ENCODE assay signal across 19 mouse cellular contexts in genomic region chr1:40222680-40223079, GRCm38 (mm10). TPM values are rescaled to one million over a fixed set of nuclear protein-coding genes. Genes with fewer than 3 reads are reported as not detected.
DNase-seq lines count a peak whose midpoint lies in the region; ATAC-seq and TF ChIP-seq lines count a peak whose summit lies in the region.
"Had no signal": no experiment of that assay in that cellular context is flagged by ENCODE, and none has a peak within 500 bp of the region (broad histone marks: within the 10 kb centered on the region; RNA-seq: fewer than 3 reads in every experiment).

No protein-coding gene starts in this region.

- no peaks in the 10 kb centered on the region for H3K9me3 ChIP-seq in lung, embryonic 16.5 days (ENCODE audit: control insufficient read depth, low read length)
- H3K9me3 ChIP-seq in heart, embryonic 15.5 days (replicated peaks) = no peaks in the 10 kb centered on the region
- no peaks in the 10 kb centered on the region for H3K9me3 ChIP-seq in midbrain, embryonic 13.5 days
- H3K9me3 ChIP-seq: limb, embryonic 12.5 days; neural tube, embryonic 15.5 days had no signal

- ATAC-seq in lung, embryonic 16.5 days (ENCODE audit: low read depth) = 0 out of 2 replicates have a peak, but pooled peaks have one; percentile 18
- no peak for ATAC-seq in heart, embryonic 15.5 days (replicated peaks; ENCODE audit: insufficient number of reproducible peaks, insufficient read depth, low FRiP score, low read depth)
- ATAC-seq in midbrain, embryonic 13.5 days = no peak
- ATAC-seq: forebrain, embryonic 16.5 days; midbrain, embryonic 16.5 days had no signal

- no peaks in the 10 kb centered on the region for H3K4me1 ChIP-seq in kidney, adult 2 months (ENCODE audit: control insufficient read depth, insufficient read depth, low read length)
- H3K4me1 ChIP-seq in lung, embryonic 16.5 days (replicated peaks; ENCODE audit: control insufficient read depth, insufficient read depth, low read length) = peaks cover 22% of the 10 kb centered on the region
- H3K4me1 ChIP-seq in heart, embryonic 15.5 days (replicated peaks) = peaks cover 33% of the 10 kb centered on the region
- no peaks in the 10 kb centered on the region for H3K4me1 ChIP-seq in midbrain, embryonic 13.5 days (replicated peaks)

- DNase-seq in kidney, adult 2 months = peak; percentile 34
- no peak for DNase-seq in kidney, adult 11 months
- no peak for DNase-seq in lung, adult 18-20 months
- no peak for DNase-seq in layer of hippocampus, adult 11-12 months (ENCODE audit: low spot score)
- DNase-seq: adrenal gland, postnatal 36 days; cerebellum, adult 18-20 months; cerebellum, postnatal 25 days; embryo, embryonic 11 days; right cerebral cortex, postnatal 14 days; spleen, adult 18-20 months; thymus, adult 2 months had no signal

- H3K9ac ChIP-seq in lung, embryonic 16.5 days (ENCODE audit: low read length) = no peak overlapping the region
- no peak overlapping the region for H3K9ac ChIP-seq in heart, embryonic 15.5 days
- H3K9ac ChIP-seq in midbrain, embryonic 13.5 days (replicated peaks) = no peak overlapping the region
- H3K9ac ChIP-seq: limb, embryonic 12.5 days; liver, embryonic 14.5 days; neural tube, embryonic 15.5 days had no signal

- no peaks in the 10 kb centered on the region for H3K27me3 ChIP-seq in kidney, adult 2 months (replicated peaks; ENCODE audit: control insufficient read depth, insufficient read depth, low read length)
- no peaks in the 10 kb centered on the region for H3K27me3 ChIP-seq in lung, embryonic 16.5 days (ENCODE audit: control insufficient read depth, insufficient read depth, low read depth, low read length)
- no peaks in the 10 kb centered on the region for H3K27me3 ChIP-seq in heart, embryonic 15.5 days
- H3K27me3 ChIP-seq in midbrain, embryonic 13.5 days = no peaks in the 10 kb centered on the region
- H3K27me3 ChIP-seq: limb, embryonic 12.5 days; neural tube, embryonic 15.5 days had no signal

- WGBS in kidney, adult 2 months = 51% methylated on average over 8 of the region's 8 CpGs
- WGBS in lung, embryonic 16.5 days = 59% methylated on average over 8 of the region's 8 CpGs
- WGBS in heart, embryonic 15.5 days = 60% methylated on average over 8 of the region's 8 CpGs
- WGBS in midbrain, embryonic 13.5 days = 77% methylated on average over 8 of the region's 8 CpGs

- 0 out of 2 replicates have a peak overlapping the region, but pooled peaks have one; percentile 13 for H3K27ac ChIP-seq in kidney, adult 2 months (ENCODE audit: insufficient read depth, low read depth, low read length)
- H3K27ac ChIP-seq in lung, embryonic 16.5 days (ENCODE audit: low read length) = 0 out of 2 replicates have a peak overlapping the region, but pooled peaks have one; percentile 27
- peak overlapping the region; percentile 66 for H3K27ac ChIP-seq in heart, embryonic 15.5 days
- H3K27ac ChIP-seq in midbrain, embryonic 13.5 days = no peak overlapping the region
- H3K27ac ChIP-seq: limb, embryonic 12.5 days; liver, embryonic 14.5 days; neural tube, embryonic 15.5 days had no signal

- no peak for TF ChIP-seq POLR2A in kidney, adult 2 months (IDR thresholded peaks at IDR 0.05; ENCODE audit: low read depth, low read length)

- no peak overlapping the region for H3K4me3 ChIP-seq in kidney, adult 2 months (ENCODE audit: insufficient read depth, low read depth, low read length)
- H3K4me3 ChIP-seq in lung, embryonic 16.5 days (ENCODE audit: low read length) = no peak overlapping the region
- H3K4me3 ChIP-seq in heart, embryonic 15.5 days = no peak overlapping the region
- H3K4me3 ChIP-seq in midbrain, embryonic 13.5 days (replicated peaks) = no peak overlapping the region
- H3K4me3 ChIP-seq: limb, embryonic 12.5 days; neural tube, embryonic 15.5 days had no signal

- H3K4me2 ChIP-seq in lung, embryonic 16.5 days (ENCODE audit: low read depth, low read length) = no peak overlapping the region
- H3K4me2 ChIP-seq in heart, embryonic 15.5 days = peak overlapping the region; percentile 28; the same call in 1 of the 2 replicates
- H3K4me2 ChIP-seq in midbrain, embryonic 13.5 days (replicated peaks) = no peak overlapping the region
- H3K4me2 ChIP-seq: limb, embryonic 12.5 days; neural tube, embryonic 15.5 days had no signal

- no peaks in the 10 kb centered on the region for H3K36me3 ChIP-seq in kidney, adult 2 months (ENCODE audit: control insufficient read depth, insufficient read depth, low read length)
- no peaks in the 10 kb centered on the region for H3K36me3 ChIP-seq in lung, embryonic 16.5 days (ENCODE audit: control insufficient read depth, insufficient read depth, low read length)
- no peaks in the 10 kb centered on the region for H3K36me3 ChIP-seq in heart, embryonic 15.5 days
- no peaks in the 10 kb centered on the region for H3K36me3 ChIP-seq in midbrain, embryonic 13.5 days
- H3K36me3 ChIP-seq: limb, embryonic 12.5 days; neural tube, embryonic 15.5 days had no signal

- no peak for TF ChIP-seq CTCF in kidney, adult 2 months (conservative IDR thresholded peaks at IDR 0.05; ENCODE audit: insufficient read depth, insufficient read length, low read depth, low read length)

RNA-seq across cellular contexts. Expression of gene Il1r1, which starts 2.2 kb away (rescaled TPM):
- 3.3 and 3.4 TPM in 2 replicates for polyA plus RNA-seq in kidney, adult 2 months (2012; rRNA removed)
- polyA plus RNA-seq in lung, embryonic 16.5 days (2015; fragmentation: Nextera tagmentation; extraction: Ambion mirVana) = 11.2 and 11.7 TPM in 2 replicates
- 7.0 and 8.7 TPM in 2 replicates for polyA plus RNA-seq in heart, embryonic 15.5 days (2015; fragmentation: Nextera tagmentation; extraction: Ambion mirVana)
- 0.45 and 0.55 TPM in 2 replicates for polyA plus RNA-seq in midbrain, embryonic 13.5 days (2015; fragmentation: Nextera tagmentation; extraction: Ambion mirVana)
